Mouse (Mus musculus) liver, embryonic 14.5 days (tissue): ENCODE results near the gene Tmem104. TPM values are rescaled to one million over a fixed set of nuclear protein-coding genes. Genes with fewer than 3 reads are reported as not detected.

Source experiments
- ATAC-seq: fragments of 200-750 bp; cut with Nextera tagmentation; 2 replicates; pipeline ENCODE4 v1.8.0; 2017; ENCODE audit warnings: moderate number of reproducible peaks, mild to moderate bottlenecking, moderate library complexity; ENCODE audit not compliant: insufficient read depth
- DNase-seq, 3 experiments: peaks; one replicate each; pipeline ENCODE4 v3.0.0-alpha.2; 2012 to 2013; ENCODE audit warnings: low read depth in 3 of 3, low spot score in 3 of 3
- H3K27ac ChIP-seq: fragments of 300-500 bp; sonication (generic); 2 replicates; pipeline ENCODE4 v1.5.1; 2014; ENCODE audit warnings: moderate library complexity, mild to moderate bottlenecking, control low read depth, inconsistent platforms
- H3K27me3 ChIP-seq: fragments of 300-500 bp; sonication (generic); 2 replicates; pipeline ENCODE4 v1.6.1; 2014; ENCODE audit warnings: mild to moderate bottlenecking, low read length, moderate library complexity; ENCODE audit not compliant: control insufficient read depth, insufficient read depth
- H3K36me3 ChIP-seq: fragments of 300-500 bp; sonication (generic); replicated peaks from 2 replicates; pipeline ENCODE4 v1.6.1; 2014; ENCODE audit warnings: low read depth; ENCODE audit not compliant: control insufficient read depth, insufficient read depth
- H3K4me1 ChIP-seq, 2 experiments: fragments of 200-500 bp in 1 of 2; fragments of 300-500 bp in 1 of 2; sonication (generic) in 1 of 2; replicated peaks; 2 replicates each; pipeline ENCODE4 v1.6.1; 2012 to 2014; ENCODE audit warnings: antibody characterized with exemption in 1 of 2, inconsistent platforms in 1 of 2, low read length in 1 of 2; ENCODE audit not compliant: control insufficient read depth in 2 of 2, insufficient read depth in 2 of 2
- H3K4me2 ChIP-seq: fragments of 300-500 bp; sonication (generic); 2 replicates; pipeline ENCODE4 v1.6.1; 2014; ENCODE audit warnings: low read depth, mild to moderate bottlenecking, control low read depth, moderate library complexity
- H3K4me3 ChIP-seq, 2 experiments: fragments of 200-500 bp in 1 of 2; fragments of 300-500 bp in 1 of 2; sonication (generic) in 1 of 2; 2 replicates each; pipeline ENCODE4 v1.5.1; 2012 to 2014; ENCODE audit warnings: low read depth in 2 of 2, low read length in 2 of 2, mild to moderate bottlenecking in 2 of 2, control low read depth in 1 of 2, inconsistent platforms in 1 of 2, moderate library complexity in 1 of 2; ENCODE audit not compliant: insufficient read depth in 1 of 2
- H3K9ac ChIP-seq: fragments of 300-500 bp; sonication (generic); replicated peaks from 2 replicates; pipeline ENCODE4 v1.6.1; 2014; ENCODE audit warnings: mild to moderate bottlenecking, control low read depth, moderate library complexity
- H3K9me3 ChIP-seq: fragments of 300-500 bp; sonication (generic); 2 replicates; pipeline ENCODE4 v1.6.1; 2016; ENCODE audit warnings: low read length, mixed read lengths; ENCODE audit not compliant: control insufficient read depth
- CTCF ChIP-seq: IDR thresholded peaks from 2 replicates; pipeline ENCODE4 v1.5.1; 2016; ENCODE audit warnings: antibody characterized with exemption, low read depth, control low read depth
- EP300 ChIP-seq: IDR thresholded peaks from 2 replicates; pipeline ENCODE4 v1.6.1; 2016; ENCODE audit warnings: antibody characterized with exemption, low read depth
- WGBS: fragments of 180-500 bp; shearing (Covaris S2); extraction: QIAGEN DNeasy Blood & Tissue Kit; methylation state at CpG from one replicate; pipeline ENCODE4 v1.1.7; 2014; ENCODE audit not compliant: insufficient replicate concordance; 5-methylcytosine and 5-hydroxymethylcytosine counted together
- polyA plus RNA-seq, 2 experiments: library from polyadenylated mRNA; depleted of rRNA in 1 of 2; stranded (reverse) in 1 of 2; unstranded in 1 of 2; fragments of >200 nt; fragmentation: Nextera tagmentation in 1 of 2; extraction: Ambion mirVana in 1 of 2; gene quantifications; 2 replicates each; pipeline versions ENCODE4 v1.2.1 to v1.2.3; 2012 to 2014

Gene Tmem104
- polyA plus RNA-seq, 2 experiments, result 1.7 to 4.0 TPM

GRCm38 (mm10) chr11:115282295-115282694, 95.0 kb downstream of the Tmem104 start:
- WGBS, result 64% methylated on average over 8 of the region's 8 CpGs
- TF ChIP-seq EP300 (no peak), CTCF (no peak)
- Histone ChIP-seq H3K4me1 (peaks cover 8 to 17% of the 10 kb centered on the region in 2 experiments), H3K9me3 (no peaks in the 10 kb centered on the region), H3K27ac (no peak overlapping the region), H3K4me3 (no peak overlapping the region), H3K27me3 (no peaks in the 10 kb centered on the region), H3K36me3 (no peaks in the 10 kb centered on the region), H3K9ac (no peak overlapping the region), H3K4me2 (no peak overlapping the region)
- ATAC-seq (no peak), DNase-seq (no peak)

- no peak for DNase-seq
- H3K4me2 ChIP-seq, result no peak overlapping the region
- TF ChIP-seq EP300 (no peak), CTCF (no peak)
- WGBS, result 68% methylated on average over 8 of the region's 8 CpGs
- no peaks in the 10 kb centered on the region for H3K36me3 ChIP-seq
- no peaks in the 10 kb centered on the region for H3K27me3 ChIP-seq
- H3K4me3 ChIP-seq, result no peak overlapping the region
- H3K27ac ChIP-seq, result no peak overlapping the region
- no peak for ATAC-seq
- H3K9ac ChIP-seq, result no peak overlapping the region
- H3K9me3 ChIP-seq, result no peaks in the 10 kb centered on the region
- peaks cover 6 to 14% of the 10 kb centered on the region in 2 experiments for H3K4me1 ChIP-seq
Observed at GRCm38 (mm10) chr11:115282723-115283485, 95.6 kb downstream of the Tmem104 start.

- TF ChIP-seq CTCF (no peak), EP300 (no peak)
- ATAC-seq, result no peak
- no peaks in the 10 kb centered on the region for H3K9me3 ChIP-seq
- H3K4me2 ChIP-seq, result no peak overlapping the region
- H3K27ac ChIP-seq, result no peak overlapping the region
- peaks cover 2 to 10% of the 10 kb centered on the region in 2 experiments for H3K4me1 ChIP-seq
- H3K36me3 ChIP-seq, result no peaks in the 10 kb centered on the region
- H3K27me3 ChIP-seq, result no peaks in the 10 kb centered on the region
- 64% methylated on average over 9 of the region's 9 CpGs for WGBS
- DNase-seq, result no peak
- H3K4me3 ChIP-seq, result no peak overlapping the region
- H3K9ac ChIP-seq, result no peak overlapping the region
Observed at GRCm38 (mm10) chr11:115283486-115283765, 96.1 kb downstream of the Tmem104 start.

GRCm38 (mm10) chr11:115283891-115284620, 96.8 kb downstream of the Tmem104 start:
- 69% methylated on average over 12 of the region's 12 CpGs for WGBS
- DNase-seq (no peak), ATAC-seq (no peak)
- Histone ChIP-seq H3K4me1 (peaks cover 2 to 10% of the 10 kb centered on the region in 2 experiments), H3K9me3 (no peaks in the 10 kb centered on the region), H3K4me2 (no peak overlapping the region), H3K27me3 (no peaks in the 10 kb centered on the region), H3K4me3 (no peak overlapping the region), H3K27ac (no peak overlapping the region), H3K36me3 (no peaks in the 10 kb centered on the region), H3K9ac (no peak overlapping the region)
- TF ChIP-seq CTCF (no peak), EP300 (no peak)

- Histone ChIP-seq H3K36me3 (no peaks in the 10 kb centered on the region), H3K9me3 (no peaks in the 10 kb centered on the region), H3K4me2 (no peak overlapping the region), H3K27ac (no peak overlapping the region), H3K27me3 (no peaks in the 10 kb centered on the region), H3K9ac (no peak overlapping the region), H3K4me1 (0 out of 4 replicates have a peak, but pooled peaks cover 0 to 2% of the 10 kb centered on the region in 2 experiments), H3K4me3 (no peak overlapping the region)
- no peak for DNase-seq
- TF ChIP-seq CTCF (no peak), EP300 (no peak)
- ATAC-seq, result no peak
- WGBS, result 14% methylated on average over 4 of the region's 4 CpGs
Observed at GRCm38 (mm10) chr11:115285282-115285681, 98.0 kb downstream of the Tmem104 start.
